Mouse (Mus musculus) spleen, adult 2 months (tissue): ENCODE data around the gene Pnliprp1.

Experiments
- CTCF ChIP-seq: fragments of 200-500 bp; IDR thresholded peaks from 2 replicates; pipeline ENCODE4 v1.5.1; 2011; ENCODE audit warnings: mild to moderate bottlenecking, inconsistent platforms; ENCODE audit not compliant: insufficient read depth, insufficient read length, insufficient replicate concordance; ENCODE audit errors: extremely low read depth
- POLR2A ChIP-seq: fragments of 200-500 bp; IDR thresholded peaks from 2 replicates; pipeline ENCODE4 v1.6.1; 2011; ENCODE audit warnings: low read depth, low read length, inconsistent platforms

DNA sequence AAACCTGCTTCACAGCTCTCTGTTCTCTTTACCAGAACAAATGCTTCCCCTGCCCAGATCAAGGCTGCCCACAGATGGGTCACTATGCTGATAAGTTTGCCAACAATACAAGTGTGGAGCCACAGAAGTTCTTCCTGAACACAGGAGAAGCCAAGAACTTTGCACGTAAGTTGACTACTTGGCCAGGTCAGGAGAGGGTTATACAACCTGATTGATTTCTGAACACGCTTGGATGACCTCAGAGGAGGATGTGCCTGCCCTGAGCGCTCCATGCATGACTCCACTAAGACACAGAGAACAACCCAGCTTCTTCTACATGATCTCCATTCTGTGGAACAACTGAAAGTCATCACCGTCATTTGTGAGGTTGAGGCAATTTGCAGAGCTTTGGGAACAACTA, 9.4 kb downstream of the Pnliprp1 start:
- TF ChIP-seq CTCF (no peak), POLR2A (no peak)
